Mouse (Mus musculus) hindbrain, postnatal 0 days (tissue): ENCODE data around the gene Rnf7. TPM values are rescaled to one million over a fixed set of nuclear protein-coding genes. Genes with fewer than 3 reads are reported as not detected.

Experiments
- ATAC-seq: fragments of 200-750 bp; cut with Nextera tagmentation; 2 replicates; pipeline ENCODE4 v1.8.0; 2017; ENCODE audit warnings: mild to moderate bottlenecking, moderate TSS enrichment, moderate library complexity
- DNase-seq: peaks from one replicate; pipeline ENCODE4 v3.0.0-alpha.2; 2015; ENCODE audit warnings: low spot score
- H3K27ac ChIP-seq: fragments of 300-500 bp; sonication (generic); 2 replicates; pipeline ENCODE4 v1.5.1; 2014; ENCODE audit warnings: mild to moderate bottlenecking
- H3K27me3 ChIP-seq: fragments of 300-500 bp; sonication (generic); 2 replicates; pipeline ENCODE4 v1.6.1; 2014; ENCODE audit warnings: low read length, mixed read lengths; ENCODE audit not compliant: insufficient read depth
- H3K36me3 ChIP-seq: fragments of 300-500 bp; sonication (generic); 2 replicates; pipeline ENCODE4 v1.6.1; 2014; ENCODE audit warnings: low read length, mixed read lengths; ENCODE audit not compliant: insufficient read depth
- H3K4me1 ChIP-seq: fragments of 300-500 bp; sonication (generic); 2 replicates; pipeline ENCODE4 v1.6.1; 2014; ENCODE audit warnings: antibody characterized with exemption, low read length, mixed read lengths; ENCODE audit not compliant: insufficient read depth
- H3K4me2 ChIP-seq: fragments of 300-500 bp; sonication (generic); 2 replicates; pipeline ENCODE4 v1.6.1; 2014; ENCODE audit warnings: low read depth, mild to moderate bottlenecking, low read length, moderate library complexity, mixed read lengths
- H3K4me3 ChIP-seq: fragments of 300-500 bp; sonication (generic); 2 replicates; pipeline ENCODE4 v1.5.1; 2014; ENCODE audit warnings: low read length
- H3K9ac ChIP-seq: fragments of 300-500 bp; sonication (generic); replicated peaks from 2 replicates; pipeline ENCODE4 v1.6.1; 2014; ENCODE audit warnings: mild to moderate bottlenecking, low read length, moderate library complexity, mixed read lengths
- H3K9me3 ChIP-seq: fragments of 300-500 bp; sonication (generic); 2 replicates; pipeline ENCODE4 v1.6.1; 2016; ENCODE audit warnings: low read length, mixed read lengths
- CTCF ChIP-seq: IDR thresholded peaks from 2 replicates; pipeline ENCODE4 v1.5.1; 2016; ENCODE audit warnings: antibody characterized with exemption, control low read depth, low read depth
- WGBS: fragments of 180-500 bp; shearing (Covaris S2); extraction: QIAGEN DNeasy Blood & Tissue Kit; methylation state at CpG from one replicate; pipeline ENCODE4 v1.1.7; 2014; 5-methylcytosine and 5-hydroxymethylcytosine counted together
- polyA plus RNA-seq: library from polyadenylated mRNA; unstranded; fragments of >200 nt; fragmentation: Nextera tagmentation; extraction: Ambion mirVana; gene quantifications from 2 replicates; pipeline ENCODE4 v1.2.1, GENCODE M21; 2015
- total RNA-seq: library from RNA; depleted of rRNA; stranded (reverse); fragments of >200 nt; gene quantifications from 2 replicates; pipeline ENCODE4 v1.2.3, GENCODE M21; 2014; rRNA removed

Rnf7 gene
- total and polyA plus RNA-seq, 2 experiments from 2014 or later, result 231 to 273 TPM

DNA sequence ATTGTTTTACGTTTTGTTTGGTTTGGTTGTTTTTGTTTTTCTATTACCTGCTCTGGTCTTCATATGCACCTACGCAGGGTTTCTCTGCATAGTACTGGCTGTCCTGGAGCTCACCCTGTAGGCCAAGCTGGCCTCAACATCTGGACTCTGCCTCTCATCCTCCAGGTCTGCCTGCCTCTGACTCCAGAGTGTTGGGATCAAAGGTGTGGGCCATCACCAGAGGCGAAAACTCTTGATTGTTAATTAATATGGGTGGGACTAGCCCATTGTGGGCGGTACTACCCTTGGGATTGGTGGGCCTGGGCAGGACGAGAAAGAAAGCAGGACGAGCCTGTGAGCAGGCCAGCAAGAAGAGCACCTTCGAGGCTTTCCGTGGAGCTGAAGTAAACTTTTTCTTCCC is 54.4 kb downstream of the Rnf7 start:
- H3K4me2 ChIP-seq, result no peak overlapping the region
- no peaks in the 10 kb centered on the region for H3K27me3 ChIP-seq
- H3K4me1 ChIP-seq, result no peaks in the 10 kb centered on the region
- TF ChIP-seq CTCF, result no peak
- no peak overlapping the region for H3K4me3 ChIP-seq
- H3K9me3 ChIP-seq, result no peaks in the 10 kb centered on the region
- 49% methylated on average over 8 of the region's 8 CpGs for WGBS
- no peaks in the 10 kb centered on the region for H3K36me3 ChIP-seq
- no peak overlapping the region for H3K27ac ChIP-seq
- no peak for ATAC-seq
- DNase-seq, result no peak
- H3K9ac ChIP-seq, result no peak overlapping the region

Other genes with a start within 250 kb of the Rnf7 start
- 74.0 and 78.5 TPM in 2 replicates for gene Atp1b3, start 114.2 kb downstream of the Rnf7 start, total RNA-seq
- 220 and 221 TPM in 2 replicates for gene Atp1b3, start 114.2 kb downstream of the Rnf7 start, polyA plus RNA-seq
- 0.47 TPM in 1 of 2 replicates, not detected in the other for gene Gm28729, start 46.6 kb upstream of the Rnf7 start, total RNA-seq
- 0.25 and 0.26 TPM in 2 replicates for gene Gm28729, start 46.6 kb upstream of the Rnf7 start, polyA plus RNA-seq
- 12.0 and 13.2 TPM in 2 replicates for gene Rasa2, start 152.9 kb upstream of the Rnf7 start, total RNA-seq
- 12.9 and 16.5 TPM in 2 replicates for gene Rasa2, start 152.9 kb upstream of the Rnf7 start, polyA plus RNA-seq